Mouse (Mus musculus) kidney, postnatal 36 days (tissue): ENCODE measurements at regions not wholly inside any gene's neighbourhood (a gene's known extent, or its start where the extent isn't known, plus 50 kb on each side); places are given as distances from the start of the nearest gene placed in this dataset.

Experiments
- DNase-seq, 2 experiments: peaks; one replicate each; pipeline ENCODE4 v3.0.0; 2021 to 2022; ENCODE audit warnings: mixed read lengths in 2 of 2

- peak; percentile 4 to 8 for DNase-seq
These were observed 332.4 kb upstream of the Tet2 start for GRCm38 (mm10) chr3:133877310-133877709.

GRCm38 (mm10) chr3:133880626-133881025 lies 335.7 kb upstream of the Tet2 start:
- no peak for DNase-seq

- no peak for DNase-seq
These were observed 334.4 kb upstream of the Cxxc4 start for GRCm38 (mm10) chr3:133901931-133902330.

- DNase-seq: no peak
These were observed 314.1 kb upstream of the Cxxc4 start for GRCm38 (mm10) chr3:133922200-133922599.

GRCm38 (mm10) chr3:133965322-133965721 lies 271.0 kb upstream of the Cxxc4 start:
- DNase-seq: no peak

GRCm38 (mm10) chr3:133968176-133968575 lies 268.1 kb upstream of the Cxxc4 start:
- DNase-seq: no peak

GRCm38 (mm10) chr3:133972774-133973173 lies 263.5 kb upstream of the Cxxc4 start:
- DNase-seq: no peak

GRCm38 (mm10) chr3:133987681-133988080 lies 248.6 kb upstream of the Cxxc4 start:
- DNase-seq: no peak

GRCm38 (mm10) chr3:133993971-133994370 lies 242.3 kb upstream of the Cxxc4 start:
- no peak for DNase-seq

- DNase-seq: no peak
These were observed 236.3 kb upstream of the Cxxc4 start for GRCm38 (mm10) chr3:133999965-134000364.

- DNase-seq: no peak
These were observed 235.7 kb upstream of the Cxxc4 start for GRCm38 (mm10) chr3:134000595-134000994.

GRCm38 (mm10) chr3:134014805-134015204 lies 221.5 kb upstream of the Cxxc4 start:
- no peak for DNase-seq

- DNase-seq: no peak
These were observed 220.9 kb upstream of the Cxxc4 start for GRCm38 (mm10) chr3:134015412-134015811.

GRCm38 (mm10) chr3:134033862-134034261 lies 202.4 kb upstream of the Cxxc4 start:
- DNase-seq: no peak

GRCm38 (mm10) chr3:134036310-134036934 lies 199.9 kb upstream of the Cxxc4 start:
- no peak for DNase-seq

GRCm38 (mm10) chr3:134050649-134051048 lies 185.6 kb upstream of the Cxxc4 start:
- no peak for DNase-seq

GRCm38 (mm10) chr3:134082461-134082860 lies 153.8 kb upstream of the Cxxc4 start:
- DNase-seq: no peak

- peak; percentile 5 to 51 for DNase-seq
These were observed 136.7 kb upstream of the Cxxc4 start for GRCm38 (mm10) chr3:134099471-134100125.

GRCm38 (mm10) chr3:134102151-134102738 lies 134.0 kb upstream of the Cxxc4 start:
- DNase-seq: no peak

- no peak for DNase-seq
These were observed 131.7 kb upstream of the Cxxc4 start for GRCm38 (mm10) chr3:134104625-134105024.

- DNase-seq: no peak
These were observed 131.2 kb upstream of the Cxxc4 start for GRCm38 (mm10) chr3:134105112-134105511.

GRCm38 (mm10) chr3:134105567-134105966 lies 130.7 kb upstream of the Cxxc4 start:
- no peak for DNase-seq

GRCm38 (mm10) chr3:134114501-134114900 lies 121.8 kb upstream of the Cxxc4 start:
- no peak for DNase-seq

GRCm38 (mm10) chr3:134115007-134115406 lies 121.3 kb upstream of the Cxxc4 start:
- DNase-seq: no peak
